Mouse (Mus musculus) v-Abl transformed pro-B cells (cell line): ENCODE measurements around the gene Olfr412.

ENCODE experiments used
- in situ Hi-C, 2 experiments: fragments of 400-800 bp; cut with MboI; formaldehyde crosslinking; loops; one replicate each; pipeline ENCODE4 v1.15.1; 2025; ENCODE audit not compliant: unreplicated experiment in 2 of 2

Gene Olfr412

DNA sequence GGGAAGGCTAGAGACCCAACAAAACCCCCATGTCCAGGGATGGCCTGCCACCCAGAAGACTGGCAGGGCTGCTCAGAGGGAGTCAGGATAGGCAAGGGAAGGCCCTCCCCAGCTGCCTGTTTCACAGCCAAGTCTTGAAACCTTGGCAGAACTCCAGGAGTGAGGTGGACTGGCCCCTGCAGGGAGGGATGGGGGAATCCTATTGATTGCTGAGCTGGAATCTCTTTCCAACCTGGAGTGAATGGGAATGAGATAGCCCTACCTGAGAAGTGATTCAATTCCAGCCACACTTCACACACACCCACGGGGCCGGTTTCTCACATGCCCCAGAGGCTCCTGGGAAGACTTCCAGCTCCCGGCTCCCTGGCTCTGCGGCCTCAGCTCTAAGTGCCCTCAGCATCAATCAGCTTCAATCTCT is 47.9 kb downstream of the Olfr412 start:
- in situ Hi-C loops: loop anchor here in 1 of 2 experiments (10.0 kb wide), 1 partner anchor 115 kb away; no protein-coding TSS in a partner anchor

DNA sequence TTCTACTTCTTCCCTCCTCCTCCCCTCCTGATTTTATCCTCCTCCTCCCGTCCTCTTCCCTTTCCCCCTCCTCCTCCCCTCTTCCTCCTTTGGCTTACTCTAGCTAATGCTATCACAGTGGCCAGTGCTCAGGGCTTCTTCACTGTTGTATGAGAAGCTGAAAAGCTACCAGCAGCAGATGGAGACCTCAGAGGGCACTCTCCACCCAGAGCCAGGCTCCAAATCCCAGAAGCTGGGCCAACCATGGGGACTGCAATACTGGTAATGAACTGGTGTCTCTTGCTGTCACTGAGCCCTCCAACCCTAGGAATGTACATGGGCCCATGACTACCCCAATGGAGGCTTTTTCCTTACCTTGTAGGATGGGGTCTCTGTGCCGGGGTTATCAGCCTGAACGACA is 50.1 kb downstream of the Olfr412 start:
- in situ Hi-C loops: no loop called here

DNA sequence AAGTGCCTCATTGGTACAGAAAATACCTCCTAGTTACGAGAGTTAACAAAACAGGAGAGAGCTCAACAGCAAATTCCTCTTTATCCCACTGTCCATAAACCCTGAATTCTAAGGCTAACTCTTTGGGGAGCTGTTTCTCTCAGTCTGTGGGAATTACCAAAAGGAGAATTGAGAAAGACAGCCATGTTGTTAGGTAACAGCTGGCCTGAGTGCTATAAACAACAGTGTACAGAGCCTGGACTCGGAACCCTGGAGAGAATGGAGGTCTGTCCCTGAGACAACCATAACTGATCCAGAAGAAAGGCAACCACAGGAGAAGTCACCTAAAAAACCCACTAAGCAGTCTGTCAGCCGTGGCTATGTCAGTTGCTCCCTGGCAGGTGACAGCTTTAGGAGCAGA is 50.6 kb downstream of the Olfr412 start:
- in situ Hi-C loops: no loop called here

DNA sequence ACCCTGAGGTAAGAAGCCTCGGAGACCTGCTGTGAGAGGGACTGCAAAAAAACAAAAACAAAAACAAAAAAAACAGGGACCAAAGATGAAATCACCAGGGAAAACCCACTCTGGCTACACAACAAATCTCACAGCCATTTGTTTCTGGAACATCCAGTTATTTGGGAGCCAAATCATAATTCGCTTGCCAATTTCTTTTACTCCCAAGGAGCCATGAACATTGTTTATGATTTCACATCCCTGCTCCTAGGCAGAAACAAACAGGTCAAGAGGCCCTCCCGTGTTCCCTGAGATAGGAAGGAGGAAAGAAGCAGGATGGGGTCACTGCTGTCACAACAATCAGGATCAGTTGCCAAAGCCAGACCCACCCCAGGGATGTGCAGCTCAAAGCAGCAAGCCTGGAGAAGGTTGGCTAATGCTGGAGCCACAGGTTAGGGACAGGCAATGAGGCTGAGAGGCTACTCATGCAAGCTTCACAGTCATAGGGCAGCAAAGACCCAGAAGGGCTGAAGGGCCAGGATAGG is 51.6 kb downstream of the Olfr412 start:
- in situ Hi-C loops: no loop called here

DNA sequence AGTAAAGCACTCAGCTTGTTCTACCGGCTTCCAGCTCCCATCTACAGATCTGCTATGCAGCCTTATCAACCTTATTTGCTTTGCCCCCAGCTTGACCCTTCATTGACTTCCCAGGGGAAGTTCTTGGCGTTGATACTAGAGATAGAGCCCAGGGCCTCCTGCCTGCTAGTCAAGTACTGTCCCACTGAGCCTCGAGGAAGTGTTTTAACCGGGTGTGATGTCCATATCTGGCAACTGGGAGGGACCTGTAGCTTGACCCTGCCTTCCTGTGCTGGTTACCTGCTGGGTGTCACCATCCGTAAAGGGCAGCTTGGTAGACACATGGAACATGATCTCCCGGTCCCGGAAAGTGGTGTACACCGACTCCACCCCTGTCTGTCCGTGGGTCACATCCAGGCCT is 52.2 kb downstream of the Olfr412 start:
- in situ Hi-C loops: no loop called here

DNA sequence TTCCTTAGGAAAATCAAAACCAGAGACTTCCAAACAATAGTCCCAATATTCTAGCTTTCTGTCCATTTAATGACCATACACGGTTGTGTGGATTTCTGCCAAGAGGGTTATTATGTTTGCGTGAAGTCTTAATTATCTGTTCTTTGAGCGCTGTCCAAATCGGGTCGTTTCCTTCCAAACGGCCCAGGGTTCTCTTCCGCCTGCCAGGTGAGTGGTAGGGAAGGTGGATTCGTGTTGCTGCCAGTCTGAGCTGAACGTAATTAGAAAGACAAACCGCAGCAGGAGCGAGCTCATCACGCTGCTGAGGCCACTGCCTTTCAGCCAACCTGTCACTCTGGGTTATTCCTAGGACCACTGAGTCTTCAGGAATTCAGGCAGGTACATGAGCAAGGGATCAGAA is 53.9 kb downstream of the Olfr412 start:
- in situ Hi-C loops: no loop called here
